Mouse (Mus musculus): ENCODE results near the gene Ptprd. TPM values are rescaled to one million over a fixed set of nuclear protein-coding genes. Genes with fewer than 3 reads are reported as not detected.
A peak's percentile ranks its signal among the peaks of the same experiment; 100 is the strongest.

Gene Ptprd
- 57.1 and 66.8 TPM in 2 replicates for polyA plus RNA-seq (2016; fragmentation: Nextera tagmentation; extraction: Ambion mirVana)

DNA sequence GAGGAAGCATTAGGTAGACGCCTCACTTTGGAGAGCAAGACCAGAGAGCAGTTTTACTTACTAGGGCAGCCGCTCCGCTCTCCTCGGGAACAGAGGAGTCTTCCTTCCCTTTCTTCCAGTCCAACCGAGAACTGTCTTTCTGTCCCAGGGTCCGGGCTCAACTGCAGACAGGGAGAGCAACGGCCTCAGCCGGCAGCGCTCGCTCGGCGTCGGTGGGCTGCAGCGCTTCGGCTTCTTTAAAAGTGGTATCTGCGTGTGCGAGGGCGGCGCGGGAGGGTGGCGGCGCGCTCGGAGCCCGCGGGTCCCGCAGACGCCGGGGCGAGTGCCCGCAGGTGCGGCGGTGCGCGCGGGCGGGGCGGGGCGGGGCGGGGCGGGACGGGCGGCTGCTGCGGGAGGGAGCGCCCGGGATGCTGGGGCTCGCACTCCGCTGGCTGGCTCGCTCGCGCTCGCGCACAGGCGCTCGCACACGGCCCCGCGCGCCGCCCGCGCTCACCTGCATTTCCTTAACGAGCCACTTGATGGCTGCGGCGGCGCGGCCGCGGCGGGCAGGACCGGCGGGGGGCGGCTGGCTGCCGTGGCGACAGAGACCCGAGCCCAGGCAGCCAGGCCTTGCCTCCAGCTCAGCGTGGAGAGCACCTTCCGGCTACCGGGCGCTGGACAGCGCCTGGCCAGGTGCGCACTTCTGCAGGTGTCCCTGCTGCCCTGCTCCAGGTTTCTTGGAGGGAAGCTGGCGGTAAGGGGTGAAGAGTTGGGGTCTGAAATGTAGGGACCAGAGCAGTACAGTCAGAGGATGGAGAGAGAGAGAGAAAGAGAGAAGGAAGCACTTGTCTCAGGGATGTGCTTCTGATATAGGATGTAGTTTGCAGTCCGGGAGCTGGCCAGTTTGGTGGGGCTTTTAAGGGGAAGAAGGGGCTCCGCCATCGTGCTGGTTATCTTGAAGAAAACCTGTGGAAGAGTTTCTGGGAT, at the start of gene Ptprd:
Gene Ptprd, minus strand, starts transcription at position 433 of the 966 bp plus-strand sequence.
- peak within 1 kb of the TSS; percentile 74 for H3K27ac ChIP-seq

GRCm38 (mm10) chr4:78235820-78236219, 24.1 kb upstream of the Ptprd start:
- no peak overlapping the region for H3K4me2 ChIP-seq (replicated peaks)
- 86% methylated on average over 2 of the region's 2 CpGs for WGBS
- ATAC-seq (ENCODE audit: low FRiP score) = no peak
- H3K27ac ChIP-seq = no peak overlapping the region
- H3K4me1 ChIP-seq = no peaks in the 10 kb centered on the region
- H3K4me3 ChIP-seq = no peak overlapping the region
- no peak overlapping the region for H3K9ac ChIP-seq
- H3K27me3 ChIP-seq = no peaks in the 10 kb centered on the region
- H3K9me3 ChIP-seq (replicated peaks) = no peaks in the 10 kb centered on the region
- no peaks in the 10 kb centered on the region for H3K36me3 ChIP-seq

More for the DNA sequence above, at the start of gene Ptprd:
- peak; percentile 94 for ATAC-seq (ENCODE audit: low FRiP score)
- no peaks in the 10 kb centered on the region for H3K9me3 ChIP-seq (replicated peaks)
- WGBS = under 1% methylated on average over 56 of the region's 86 CpGs
- no peaks in the 10 kb centered on the region for H3K36me3 ChIP-seq
- H3K9ac ChIP-seq = peak within 1 kb of the TSS; percentile 74
- peaks cover 14% of the 10 kb centered on the region; the same call in 1 of the 2 replicates for H3K27me3 ChIP-seq
- H3K4me1 ChIP-seq = peaks cover 3% of the 10 kb centered on the region; the same call in 1 of the 2 replicates
- peak within 1 kb of the TSS; percentile 90 for H3K4me2 ChIP-seq (replicated peaks)
- peak within 1 kb of the TSS; percentile 58 for H3K4me3 ChIP-seq

GRCm38 (mm10) chr4:78235316-78235715, 23.6 kb upstream of the Ptprd start:
- Histone ChIP-seq H3K27ac (no peak overlapping the region), H3K9me3 (replicated peaks) (no peaks in the 10 kb centered on the region), H3K4me3 (no peak overlapping the region), H3K27me3 (no peaks in the 10 kb centered on the region), H3K36me3 (no peaks in the 10 kb centered on the region), H3K9ac (no peak overlapping the region), H3K4me2 (replicated peaks) (no peak overlapping the region), H3K4me1 (no peaks in the 10 kb centered on the region)
- 72% methylated on average over 2 of the region's 2 CpGs for WGBS
- ATAC-seq (ENCODE audit: low FRiP score) = no peak

DNA sequence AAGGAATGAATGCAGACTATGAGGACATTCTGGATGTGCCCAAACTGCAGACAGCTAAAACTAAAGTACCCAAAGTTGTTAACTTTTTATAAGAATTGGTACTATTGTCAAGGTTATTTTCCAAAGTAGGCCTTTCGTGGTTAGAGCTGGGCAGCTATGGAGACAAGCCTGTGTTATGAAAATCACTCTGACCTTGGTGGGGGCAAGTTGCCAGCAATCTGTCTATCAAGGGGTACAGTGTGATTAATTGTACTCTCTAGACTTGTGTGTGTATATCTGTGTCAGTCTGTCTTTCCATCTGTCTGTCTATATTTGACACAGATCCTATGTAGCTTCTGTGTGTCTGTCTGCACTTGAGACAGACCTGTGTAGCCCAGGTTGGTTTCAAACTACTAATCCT, 22.9 kb upstream of the Ptprd start:
- ATAC-seq (ENCODE audit: low FRiP score) = no peak
- H3K9me3 ChIP-seq (replicated peaks) = no peaks in the 10 kb centered on the region
- no peaks in the 10 kb centered on the region for H3K27me3 ChIP-seq
- H3K36me3 ChIP-seq = no peaks in the 10 kb centered on the region
- H3K27ac ChIP-seq = no peak overlapping the region
- H3K4me3 ChIP-seq = no peak overlapping the region
- H3K4me2 ChIP-seq (replicated peaks) = no peak overlapping the region
- H3K4me1 ChIP-seq = no peaks in the 10 kb centered on the region
- H3K9ac ChIP-seq = no peak overlapping the region
- WGBS = 68% methylated on average over 1 of the region's 1 CpGs

DNA sequence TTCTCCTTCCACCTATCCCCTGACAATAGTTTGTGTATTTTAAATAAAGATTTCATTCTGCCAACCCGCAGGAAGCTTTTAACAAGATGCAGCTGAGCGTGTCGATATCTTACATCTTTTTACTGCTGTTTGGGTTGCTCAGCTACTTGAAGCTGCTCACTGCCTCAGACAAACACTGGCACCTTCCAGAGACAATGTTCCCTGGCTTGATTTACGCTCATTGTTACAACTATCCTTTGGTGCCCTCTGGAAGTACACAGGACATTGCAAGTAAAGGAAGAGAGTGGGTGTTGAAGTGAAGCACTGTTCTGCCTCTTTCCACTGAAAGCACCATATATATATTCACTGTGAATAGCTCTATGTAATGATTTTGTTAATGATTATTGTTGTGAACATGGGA, 2.2 kb upstream of the Ptprd start:
- H3K27ac ChIP-seq = no peak overlapping the region

DNA sequence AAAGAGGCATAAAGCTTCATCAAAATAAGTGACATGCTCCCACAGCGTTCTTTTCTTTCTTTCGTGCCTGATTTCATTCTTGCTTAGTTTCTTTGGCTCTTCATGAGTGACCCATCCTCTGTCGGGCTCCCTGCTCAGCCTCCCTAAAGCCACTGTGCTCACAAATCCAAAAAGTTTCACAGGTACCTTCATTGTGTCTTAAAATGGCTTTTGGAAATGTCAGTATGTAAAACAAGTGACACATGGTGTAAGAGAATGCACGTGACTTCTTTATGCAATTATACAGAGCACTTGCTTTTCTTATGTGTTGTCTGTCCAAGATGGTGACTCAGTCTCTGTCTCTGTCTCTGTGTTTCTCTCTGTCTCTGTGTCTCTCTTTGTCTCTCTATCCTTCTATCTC, 1.2 kb upstream of the Ptprd start:
- H3K27me3 ChIP-seq = peaks cover 14% of the 10 kb centered on the region; the same call in 1 of the 2 replicates
- H3K4me3 ChIP-seq = no peak overlapping the region
- no peaks in the 10 kb centered on the region for H3K9me3 ChIP-seq (replicated peaks)
- WGBS = 65% methylated on average over 4 of the region's 4 CpGs
- H3K9ac ChIP-seq = no peak overlapping the region
- ATAC-seq (ENCODE audit: low FRiP score) = no peak
- H3K27ac ChIP-seq = no peak overlapping the region
- peaks cover 3% of the 10 kb centered on the region; the same call in 1 of the 2 replicates for H3K4me1 ChIP-seq
- H3K36me3 ChIP-seq = no peaks in the 10 kb centered on the region
- H3K4me2 ChIP-seq (replicated peaks) = peak overlapping the region; percentile 90

More for the DNA sequence above, 2.2 kb upstream of the Ptprd start:
- no peaks in the 10 kb centered on the region for H3K36me3 ChIP-seq
- 61% methylated on average over 4 of the region's 4 CpGs for WGBS
- H3K9ac ChIP-seq = no peak overlapping the region
- ATAC-seq (ENCODE audit: low FRiP score) = no peak
- peaks cover 14% of the 10 kb centered on the region; the same call in 1 of the 2 replicates for H3K27me3 ChIP-seq
- H3K4me1 ChIP-seq = peaks cover 3% of the 10 kb centered on the region; the same call in 1 of the 2 replicates
- H3K4me2 ChIP-seq (replicated peaks) = no peak overlapping the region
- H3K4me3 ChIP-seq = no peak overlapping the region
- H3K9me3 ChIP-seq (replicated peaks) = no peaks in the 10 kb centered on the region

- peaks cover 14% of the 10 kb centered on the region; the same call in 1 of the 2 replicates for H3K27me3 ChIP-seq
- H3K4me1 ChIP-seq = peaks cover 3% of the 10 kb centered on the region; the same call in 1 of the 2 replicates
- ATAC-seq (ENCODE audit: low FRiP score) = no peak
- peak overlapping the region; percentile 72; the same call in 1 of the 2 replicates for H3K27ac ChIP-seq
- peak overlapping the region; percentile 58 for H3K4me3 ChIP-seq
- 28% methylated on average over 9 of the region's 9 CpGs for WGBS
- peak overlapping the region; percentile 90 for H3K4me2 ChIP-seq (replicated peaks)
- H3K9ac ChIP-seq = peak overlapping the region; percentile 74
- H3K36me3 ChIP-seq = no peaks in the 10 kb centered on the region
- H3K9me3 ChIP-seq (replicated peaks) = no peaks in the 10 kb centered on the region
Measured at GRCm38 (mm10) chr4:78210878-78211528, 758 bp downstream of the Ptprd start.

- Histone ChIP-seq H3K4me2 (replicated peaks) (no peak overlapping the region), H3K9me3 (replicated peaks) (no peaks in the 10 kb centered on the region), H3K9ac (no peak overlapping the region), H3K4me3 (no peak overlapping the region), H3K36me3 (no peaks in the 10 kb centered on the region), H3K4me1 (no peaks in the 10 kb centered on the region), H3K27ac (no peak overlapping the region), H3K27me3 (no peaks in the 10 kb centered on the region)
- ATAC-seq (ENCODE audit: low FRiP score) = no peak
- WGBS = 62% methylated on average over 3 of the region's 3 CpGs
Measured at GRCm38 (mm10) chr4:78205018-78205417, 6.7 kb downstream of the Ptprd start.

- H3K27ac ChIP-seq = no peak overlapping the region
- no peak overlapping the region for H3K4me2 ChIP-seq (replicated peaks)
- H3K36me3 ChIP-seq = no peaks in the 10 kb centered on the region
- H3K27me3 ChIP-seq = no peaks in the 10 kb centered on the region
- H3K9ac ChIP-seq = no peak overlapping the region
- 64% methylated on average over 1 of the region's 1 CpGs for WGBS
- H3K9me3 ChIP-seq (replicated peaks) = no peaks in the 10 kb centered on the region
- H3K4me1 ChIP-seq = no peaks in the 10 kb centered on the region
- ATAC-seq (ENCODE audit: low FRiP score) = no peak
- no peak overlapping the region for H3K4me3 ChIP-seq
Measured at GRCm38 (mm10) chr4:78168447-78168846, 43.3 kb downstream of the Ptprd start.

- Histone ChIP-seq H3K4me1 (no peaks in the 10 kb centered on the region), H3K27me3 (no peaks in the 10 kb centered on the region), H3K9me3 (replicated peaks) (no peaks in the 10 kb centered on the region), H3K4me3 (no peak overlapping the region), H3K9ac (no peak overlapping the region), H3K27ac (no peak overlapping the region), H3K4me2 (replicated peaks) (no peak overlapping the region), H3K36me3 (no peaks in the 10 kb centered on the region)
- ATAC-seq (ENCODE audit: low FRiP score) = no peak
- WGBS = 79% methylated on average over 3 of the region's 3 CpGs
Measured at GRCm38 (mm10) chr4:78160451-78160850, 51.3 kb downstream of the Ptprd start.

GRCm38 (mm10) chr4:78150561-78150960, 61.2 kb downstream of the Ptprd start:
- H3K36me3 ChIP-seq = no peaks in the 10 kb centered on the region
- H3K27me3 ChIP-seq = no peaks in the 10 kb centered on the region
- no peak overlapping the region for H3K9ac ChIP-seq
- 37% methylated on average over 1 of the region's 1 CpGs for WGBS
- ATAC-seq (ENCODE audit: low FRiP score) = no peak
- no peak overlapping the region for H3K4me2 ChIP-seq (replicated peaks)
- no peak overlapping the region for H3K27ac ChIP-seq
- no peaks in the 10 kb centered on the region for H3K9me3 ChIP-seq (replicated peaks)
- H3K4me3 ChIP-seq = no peak overlapping the region
- H3K4me1 ChIP-seq = no peaks in the 10 kb centered on the region

GRCm38 (mm10) chr4:78142767-78143148, 69.0 kb downstream of the Ptprd start:
- H3K27me3 ChIP-seq = no peaks in the 10 kb centered on the region
- H3K4me2 ChIP-seq (replicated peaks) = no peak overlapping the region
- no peaks in the 10 kb centered on the region for H3K36me3 ChIP-seq
- ATAC-seq (ENCODE audit: low FRiP score) = peak; percentile 69
- no peaks in the 10 kb centered on the region for H3K9me3 ChIP-seq (replicated peaks)
- H3K27ac ChIP-seq = no peak overlapping the region
- 46% methylated on average over 1 of the region's 1 CpGs for WGBS
- H3K4me3 ChIP-seq = no peak overlapping the region
- no peaks in the 10 kb centered on the region for H3K4me1 ChIP-seq
- no peak overlapping the region for H3K9ac ChIP-seq
